Mouse (Mus musculus) stomach, embryonic 15.5 days (tissue): Measurements from ENCODE around the gene Gipc2. TPM values are rescaled to one million over a fixed set of nuclear protein-coding genes. Genes with fewer than 3 reads are reported as not detected.

Experiments used
- ATAC-seq: fragments of 200-750 bp; cut with Nextera tagmentation; 2 replicates; pipeline ENCODE4 v1.8.0; 2017; ENCODE audit warnings: low read depth, moderate number of reproducible peaks, moderate TSS enrichment; ENCODE audit not compliant: insufficient read depth, low FRiP score
- H3K27ac ChIP-seq: fragments of 300-500 bp; sonication (generic); 2 replicates; pipeline ENCODE4 v1.5.1; 2015; ENCODE audit warnings: mild to moderate bottlenecking, inconsistent platforms
- H3K27me3 ChIP-seq: fragments of 300-500 bp; sonication (generic); replicated peaks from 2 replicates; pipeline ENCODE4 v1.6.1; 2015; ENCODE audit warnings: inconsistent platforms
- H3K36me3 ChIP-seq: fragments of 300-500 bp; sonication (generic); 2 replicates; pipeline ENCODE4 v1.6.1; 2015; ENCODE audit warnings: inconsistent platforms
- H3K4me1 ChIP-seq: fragments of 300-500 bp; sonication (generic); 2 replicates; pipeline ENCODE4 v1.6.1; 2015; ENCODE audit warnings: inconsistent platforms
- H3K4me2 ChIP-seq: fragments of 300-500 bp; sonication (generic); 2 replicates; pipeline ENCODE4 v1.6.1; 2015; ENCODE audit warnings: mild to moderate bottlenecking, inconsistent platforms
- H3K4me3 ChIP-seq: fragments of 300-500 bp; sonication (generic); replicated peaks from 2 replicates; pipeline ENCODE4 v1.5.1; 2015; ENCODE audit warnings: inconsistent platforms
- H3K9ac ChIP-seq: fragments of 300-500 bp; sonication (generic); 2 replicates; pipeline ENCODE4 v1.6.1; 2015; ENCODE audit warnings: inconsistent platforms
- H3K9me3 ChIP-seq: fragments of 300-500 bp; sonication (generic); 2 replicates; pipeline ENCODE4 v1.6.1; 2016; ENCODE audit warnings: inconsistent platforms
- WGBS: fragments of 180-500 bp; shearing (Covaris S2); methylation state at CpG from one replicate; pipeline ENCODE4 v1.1.7; 2015; 5-methylcytosine and 5-hydroxymethylcytosine counted together
- polyA plus RNA-seq: library from polyadenylated mRNA; unstranded; fragments of >200 nt; fragmentation: Nextera tagmentation; extraction: Ambion mirVana; gene quantifications from 2 replicates; pipeline ENCODE4 v1.2.1, GENCODE M21; 2015

Gene Gipc2
- polyA plus RNA-seq, 1 experiment from 2014 or later: 57.5 TPM

GRCm38 (mm10) chr3:152127144-152127543 is 38.9 kb downstream of the Gipc2 start:
- H3K9me3 ChIP-seq: no peaks in the 10 kb centered on the region
- WGBS: 73% methylated on average over 7 of the region's 7 CpGs
- no peaks in the 10 kb centered on the region for H3K36me3 ChIP-seq
- no peak for ATAC-seq
- peaks cover 3% of the 10 kb centered on the region for H3K4me1 ChIP-seq
- H3K4me3 ChIP-seq: no peak overlapping the region
- no peak overlapping the region for H3K9ac ChIP-seq
- H3K27me3 ChIP-seq: no peaks in the 10 kb centered on the region
- no peak overlapping the region for H3K27ac ChIP-seq
- no peak overlapping the region for H3K4me2 ChIP-seq

DNA sequence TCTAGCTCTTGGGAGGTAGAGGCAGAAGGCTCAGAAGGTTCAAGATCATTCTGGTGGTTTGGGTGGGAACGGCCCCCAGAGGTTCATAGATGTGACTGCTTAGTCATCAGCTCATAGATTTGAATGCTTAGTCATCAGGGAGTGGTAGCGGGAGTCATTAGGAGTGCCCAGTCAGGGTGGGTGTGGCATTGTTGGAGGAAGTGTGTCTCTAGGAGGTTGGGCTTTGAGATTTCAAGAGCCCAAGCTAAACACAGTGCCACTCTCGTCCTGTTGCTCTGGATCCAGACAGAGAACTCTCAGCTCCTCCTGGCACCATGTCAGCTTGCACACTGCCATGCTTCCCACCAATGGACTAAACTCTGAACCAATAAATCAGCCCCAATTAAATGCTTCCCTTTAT is 43.3 kb downstream of the Gipc2 start:
- peaks cover 9% of the 10 kb centered on the region for H3K4me1 ChIP-seq
- 46% methylated on average over 3 of the region's 3 CpGs for WGBS
- no peaks in the 10 kb centered on the region for H3K27me3 ChIP-seq
- H3K36me3 ChIP-seq: no peaks in the 10 kb centered on the region
- peak; percentile 90 for ATAC-seq
- no peak overlapping the region for H3K9ac ChIP-seq
- H3K4me2 ChIP-seq: no peak overlapping the region; the same call in 1 of the 2 replicates
- H3K9me3 ChIP-seq: no peaks in the 10 kb centered on the region
- peak overlapping the region; percentile 49; the same call in 1 of the 2 replicates for H3K27ac ChIP-seq
- H3K4me3 ChIP-seq: no peak overlapping the region

DNA sequence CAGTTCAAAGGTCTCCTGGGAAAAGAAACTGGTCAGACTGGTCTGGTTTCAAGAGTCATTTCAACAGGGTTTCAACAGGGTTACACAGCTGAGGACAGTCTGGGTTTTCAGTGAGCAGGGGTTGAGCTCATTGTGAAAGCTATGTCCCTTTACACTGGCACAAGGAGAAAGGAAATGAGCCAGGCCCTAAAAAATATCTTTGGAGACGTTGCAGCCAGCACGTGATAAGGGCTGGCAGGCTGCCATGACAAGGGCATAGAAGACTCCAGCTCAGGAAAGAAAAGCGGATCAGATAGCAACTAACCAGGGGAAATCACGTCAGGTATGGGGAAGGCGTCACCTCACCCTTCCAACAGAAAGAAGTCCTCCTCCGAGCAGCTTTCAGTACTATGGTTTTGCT is 43.9 kb downstream of the Gipc2 start:
- Histone ChIP-seq H3K27ac (peak overlapping the region; percentile 49), H3K4me3 (no peak overlapping the region), H3K4me1 (peaks cover 9% of the 10 kb centered on the region), H3K27me3 (no peaks in the 10 kb centered on the region), H3K9me3 (no peaks in the 10 kb centered on the region), H3K36me3 (no peaks in the 10 kb centered on the region), H3K4me2 (no peak overlapping the region; the same call in 1 of the 2 replicates), H3K9ac (no peak overlapping the region)
- peak; percentile 71 for ATAC-seq
- 38% methylated on average over 6 of the region's 6 CpGs for WGBS

DNA sequence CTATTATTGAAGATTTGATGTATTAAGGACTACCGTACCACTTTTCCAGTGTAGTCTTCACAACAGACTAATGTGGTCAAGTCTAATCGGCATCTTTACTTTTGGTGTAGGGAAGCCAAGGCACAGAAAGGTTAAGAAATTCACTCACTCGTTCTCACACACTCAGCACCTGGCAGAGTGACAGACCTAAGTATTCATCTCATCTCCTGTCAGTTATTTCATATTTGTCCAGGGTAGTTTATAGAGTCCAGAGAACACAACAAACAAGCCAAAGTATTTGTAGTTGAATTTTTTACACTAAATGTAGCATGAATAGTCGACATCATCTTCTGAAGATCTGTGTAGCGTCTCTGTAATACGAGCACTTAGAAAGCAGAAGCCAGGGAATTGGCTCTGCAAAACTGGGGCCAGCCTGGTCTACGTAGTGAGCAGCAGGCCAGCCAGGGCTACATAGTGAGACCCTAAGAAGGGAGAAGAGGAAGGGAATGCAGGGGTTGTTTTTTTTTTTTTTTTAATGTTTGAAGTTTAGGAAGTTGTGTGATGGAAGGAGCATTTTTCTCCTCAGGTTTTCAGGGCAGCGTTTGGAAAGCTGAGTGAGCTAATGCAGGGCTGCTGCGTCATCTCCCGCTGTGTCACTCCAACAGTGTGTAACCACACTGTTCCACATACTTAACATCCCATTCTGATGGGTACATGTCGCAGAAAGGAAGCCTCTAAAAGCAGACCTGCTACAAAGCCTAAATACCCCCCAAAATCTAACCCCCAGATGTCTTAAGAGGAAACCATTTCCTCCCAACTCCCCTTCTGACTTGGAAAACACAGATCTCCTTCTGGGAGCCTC is 44.6 kb downstream of the Gipc2 start:
- peaks cover 9% of the 10 kb centered on the region for H3K4me1 ChIP-seq
- H3K9me3 ChIP-seq: no peaks in the 10 kb centered on the region
- H3K36me3 ChIP-seq: no peaks in the 10 kb centered on the region
- H3K9ac ChIP-seq: no peak overlapping the region
- H3K27me3 ChIP-seq: no peaks in the 10 kb centered on the region
- ATAC-seq: no peak
- peak overlapping the region; percentile 49 for H3K27ac ChIP-seq
- H3K4me2 ChIP-seq: no peak overlapping the region
- H3K4me3 ChIP-seq: no peak overlapping the region
- 69% methylated on average over 11 of the region's 11 CpGs for WGBS

DNA sequence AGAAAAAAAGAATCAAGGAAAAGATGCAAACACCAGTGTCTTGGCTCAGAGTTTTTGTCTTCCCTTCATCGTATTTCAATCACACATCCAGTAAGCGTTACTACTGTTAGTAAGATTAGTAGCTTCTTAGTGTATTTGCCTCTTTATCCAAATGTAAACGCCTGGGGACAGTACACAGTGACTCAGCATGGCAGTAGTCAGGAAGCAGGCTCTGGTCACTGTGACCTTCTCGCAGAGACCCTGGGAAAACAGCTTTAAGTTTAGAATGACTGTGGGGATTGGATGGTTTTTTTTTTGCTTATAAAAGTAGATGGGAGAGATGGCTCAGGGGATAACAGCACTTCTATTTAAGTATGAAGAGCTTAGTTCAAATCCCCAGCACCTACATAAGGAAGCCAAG is 46.0 kb downstream of the Gipc2 start:
- Histone ChIP-seq H3K27ac (no peak overlapping the region), H3K9ac (no peak overlapping the region), H3K4me3 (no peak overlapping the region), H3K4me1 (peaks cover 9% of the 10 kb centered on the region), H3K36me3 (no peaks in the 10 kb centered on the region), H3K4me2 (no peak overlapping the region), H3K9me3 (no peaks in the 10 kb centered on the region), H3K27me3 (no peaks in the 10 kb centered on the region)
- ATAC-seq: no peak
- WGBS: 36% methylated on average over 4 of the region's 4 CpGs

DNA sequence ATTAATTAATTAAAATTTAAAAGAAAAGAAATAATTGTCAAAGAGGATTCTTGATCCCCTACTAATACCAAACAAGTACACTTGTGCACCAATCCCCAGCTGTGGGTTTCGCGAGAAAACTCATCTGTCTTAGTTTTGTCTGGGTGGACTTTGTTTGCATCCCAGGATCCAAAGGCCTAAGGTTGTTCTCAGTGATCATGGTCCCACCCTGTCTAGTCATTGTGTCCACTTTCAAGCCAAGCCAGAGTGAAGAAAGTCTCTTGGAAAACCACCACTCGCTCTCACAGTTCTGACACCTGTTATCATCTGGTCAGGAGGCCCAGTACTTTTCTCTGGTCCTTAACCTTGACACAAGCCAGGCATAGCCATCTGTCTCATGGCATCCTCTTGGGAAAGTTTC is 48.1 kb downstream of the Gipc2 start:
- Histone ChIP-seq H3K4me2 (no peak overlapping the region), H3K27ac (no peak overlapping the region), H3K9ac (no peak overlapping the region), H3K27me3 (no peaks in the 10 kb centered on the region), H3K9me3 (no peaks in the 10 kb centered on the region), H3K36me3 (no peaks in the 10 kb centered on the region), H3K4me1 (peaks cover 13% of the 10 kb centered on the region), H3K4me3 (no peak overlapping the region)
- 95% methylated on average over 3 of the region's 3 CpGs for WGBS
- ATAC-seq: no peak

GRCm38 (mm10) chr3:152116140-152116539 is 49.9 kb downstream of the Gipc2 start:
- H3K4me2 ChIP-seq: no peak overlapping the region
- no peaks in the 10 kb centered on the region for H3K27me3 ChIP-seq
- 71% methylated on average over 3 of the region's 3 CpGs for WGBS
- H3K4me1 ChIP-seq: 0 out of 2 replicates have a peak, but pooled peaks cover 7% of the 10 kb centered on the region
- no peak overlapping the region for H3K9ac ChIP-seq
- no peak overlapping the region for H3K27ac ChIP-seq
- no peak for ATAC-seq
- no peaks in the 10 kb centered on the region for H3K9me3 ChIP-seq
- H3K36me3 ChIP-seq: no peaks in the 10 kb centered on the region
- no peak overlapping the region for H3K4me3 ChIP-seq

GRCm38 (mm10) chr3:152114786-152115185 is 51.2 kb downstream of the Gipc2 start:
- H3K9ac ChIP-seq: no peak overlapping the region
- 17% methylated on average over 10 of the region's 10 CpGs for WGBS
- H3K27me3 ChIP-seq: no peaks in the 10 kb centered on the region
- H3K36me3 ChIP-seq: no peaks in the 10 kb centered on the region
- H3K4me3 ChIP-seq: no peak overlapping the region
- 0 out of 2 replicates have a peak, but pooled peaks cover 8% of the 10 kb centered on the region for H3K4me1 ChIP-seq
- H3K27ac ChIP-seq: 0 out of 2 replicates have a peak overlapping the region, but pooled peaks have one; percentile 46
- H3K4me2 ChIP-seq: 0 out of 2 replicates have a peak overlapping the region, but pooled peaks have one; percentile 16
- H3K9me3 ChIP-seq: no peaks in the 10 kb centered on the region
- peak; percentile 94 for ATAC-seq

DNA sequence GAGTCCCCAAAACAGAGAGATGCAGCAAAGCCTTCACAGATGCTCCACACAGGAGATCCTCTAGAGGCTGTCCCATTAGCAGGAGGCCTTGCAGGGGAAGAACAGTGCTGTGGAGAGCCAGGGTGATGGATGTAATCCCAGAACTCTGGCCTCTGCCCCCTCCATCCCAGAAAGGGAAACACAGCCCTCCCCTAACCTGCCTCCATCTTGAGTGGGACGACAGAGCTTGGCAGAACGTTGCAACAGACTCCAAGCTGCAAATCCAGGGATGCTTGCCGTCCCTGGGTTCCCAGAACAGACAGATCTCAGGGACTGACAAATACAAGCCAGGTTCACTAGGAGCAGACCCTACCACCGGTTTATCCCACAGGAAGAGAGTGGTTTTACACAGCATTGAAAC is 51.8 kb downstream of the Gipc2 start:
- Histone ChIP-seq H3K36me3 (no peaks in the 10 kb centered on the region), H3K9me3 (no peaks in the 10 kb centered on the region), H3K4me1 (0 out of 2 replicates have a peak, but pooled peaks cover 8% of the 10 kb centered on the region), H3K27ac (no peak overlapping the region), H3K27me3 (no peaks in the 10 kb centered on the region), H3K4me2 (no peak overlapping the region), H3K9ac (no peak overlapping the region), H3K4me3 (no peak overlapping the region)
- no peak for ATAC-seq
- 51% methylated on average over 4 of the region's 4 CpGs for WGBS

GRCm38 (mm10) chr3:152113496-152113895 is 52.5 kb downstream of the Gipc2 start:
- Histone ChIP-seq H3K27ac (no peak overlapping the region), H3K4me2 (no peak overlapping the region), H3K4me3 (no peak overlapping the region), H3K9me3 (no peaks in the 10 kb centered on the region), H3K4me1 (0 out of 2 replicates have a peak, but pooled peaks cover 8% of the 10 kb centered on the region), H3K36me3 (no peaks in the 10 kb centered on the region), H3K27me3 (no peaks in the 10 kb centered on the region), H3K9ac (no peak overlapping the region)
- WGBS: 77% methylated on average over 7 of the region's 7 CpGs
- ATAC-seq: no peak

DNA sequence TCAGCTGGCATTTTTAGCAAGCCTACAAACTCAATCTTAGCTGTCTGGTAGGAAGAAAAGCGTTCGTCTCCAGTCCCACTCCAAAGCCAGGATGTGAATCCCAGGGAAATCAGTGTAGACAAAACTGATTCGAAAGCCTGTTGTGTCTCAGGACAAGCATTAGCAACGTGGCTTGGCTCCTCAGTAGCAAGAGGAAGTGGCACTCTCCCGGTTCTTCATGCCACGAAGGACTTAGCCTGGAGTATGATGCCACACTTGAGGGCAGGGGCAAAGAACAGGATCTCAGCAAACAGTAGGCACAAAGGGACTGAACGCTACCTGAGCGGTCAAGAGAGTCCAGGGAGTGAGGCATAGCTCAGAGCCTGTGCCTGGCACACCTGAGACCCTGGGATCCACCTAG is 53.4 kb downstream of the Gipc2 start:
- H3K36me3 ChIP-seq: no peaks in the 10 kb centered on the region
- no peak for ATAC-seq
- H3K9me3 ChIP-seq: no peaks in the 10 kb centered on the region
- H3K9ac ChIP-seq: no peak overlapping the region
- no peak overlapping the region for H3K4me3 ChIP-seq
- H3K4me1 ChIP-seq: 0 out of 2 replicates have a peak, but pooled peaks cover 10% of the 10 kb centered on the region
- H3K4me2 ChIP-seq: no peak overlapping the region
- 85% methylated on average over 8 of the region's 8 CpGs for WGBS
- H3K27me3 ChIP-seq: no peaks in the 10 kb centered on the region
- H3K27ac ChIP-seq: no peak overlapping the region

DNA sequence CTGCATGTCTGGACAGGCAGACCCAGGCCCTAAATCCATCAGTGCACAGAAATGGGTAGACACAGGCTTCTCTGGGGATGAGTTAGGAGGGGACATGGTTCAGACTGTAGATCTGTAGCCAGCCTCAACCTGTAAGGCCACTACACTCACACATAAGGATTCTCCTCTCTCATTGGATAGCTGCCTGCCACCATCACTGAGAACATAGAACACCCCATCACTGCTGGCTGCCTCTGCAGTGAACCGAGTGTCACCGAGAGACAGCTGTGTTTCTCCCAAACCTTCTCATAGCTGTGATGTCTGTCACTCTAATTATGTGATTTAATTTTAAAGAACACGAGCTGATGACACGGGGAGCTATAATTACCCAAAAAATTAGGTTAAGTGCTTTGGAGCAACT is 54.5 kb downstream of the Gipc2 start:
- H3K9me3 ChIP-seq: no peaks in the 10 kb centered on the region
- no peak overlapping the region for H3K9ac ChIP-seq
- H3K27me3 ChIP-seq: peaks cover 4% of the 10 kb centered on the region; the same call in 1 of the 2 replicates
- peak overlapping the region; percentile 17; the same call in 1 of the 2 replicates for H3K4me2 ChIP-seq
- no peak for ATAC-seq
- H3K27ac ChIP-seq: no peak overlapping the region
- WGBS: 62% methylated on average over 4 of the region's 4 CpGs
- no peaks in the 10 kb centered on the region for H3K36me3 ChIP-seq
- H3K4me1 ChIP-seq: peaks cover 18% of the 10 kb centered on the region
- no peak overlapping the region for H3K4me3 ChIP-seq
